Mouse (Mus musculus): Measurements from ENCODE around the gene Zfp13.

GRCm38 (mm10) chr17:23549441-23549840 is 49.8 kb downstream of the Zfp13 start:
- TF ChIP-seq POLR2A (IDR thresholded peaks at IDR 0.05; ENCODE audit: control insufficient read depth in 1 of 2, insufficient read depth in 1 of 2, low read depth in 1 of 2, low read length in 2 of 2, poor library complexity in 1 of 2) = no peak
- TF ChIP-seq CTCF (IDR thresholded peaks at IDR 0.05 in 2 of 3, conservative IDR thresholded peaks at IDR 0.05 in 1 of 3; ENCODE audit: control insufficient read depth in 1 of 3, insufficient read depth in 1 of 3, low read depth in 2 of 3, low read length in 3 of 3, poor library complexity in 1 of 3, severe bottlenecking in 1 of 3) = no peak
- no peak for TF ChIP-seq CHD2 (IDR thresholded peaks at IDR 0.05; ENCODE audit: low read length)
- TF ChIP-seq TAL1 (IDR thresholded peaks at IDR 0.05; ENCODE audit: low read length) = no peak
- no peak for TF ChIP-seq POLR2AphosphoS2 (IDR thresholded peaks at IDR 0.05; ENCODE audit: low read length)
- TF ChIP-seq MEF2A (IDR thresholded peaks at IDR 0.05; ENCODE audit: extremely low read depth, insufficient replicate concordance, low read depth, low read length, poor library complexity, severe bottlenecking) = no peak
- TF ChIP-seq GABPA (IDR thresholded peaks at IDR 0.05; ENCODE audit: low read depth, low read length) = no peak

All from MEL (cell line).